18 mouse cellular contexts compared by ENCODE assay signal in genomic region chr19:43943076-43943475, GRCm38 (mm10). TPM values are rescaled to one million over a fixed set of nuclear protein-coding genes. Genes with fewer than 3 reads are reported as not detected.
A peak's percentile ranks its signal among the peaks of the same experiment; 100 is the strongest.
DNase-seq lines count a peak whose midpoint lies in the region; ATAC-seq and TF ChIP-seq lines count a peak whose summit lies in the region.
"Had no signal": no experiment of that assay in that cellular context is flagged by ENCODE, and none has a peak within 500 bp of the region (broad histone marks: within the 10 kb centered on the region; RNA-seq: fewer than 3 reads in every experiment).

No protein-coding gene starts in this region.

- no peak for ATAC-seq in kidney, embryonic 16.5 days (ENCODE audit: low FRiP score, low TSS enrichment)
- ATAC-seq: forebrain, embryonic 13.5 days; forebrain, postnatal 0 days had no signal

- H3K27ac ChIP-seq in kidney, adult 2 months (ENCODE audit: insufficient read depth, low read depth, low read length), result no peak overlapping the region
- no peak overlapping the region for H3K27ac ChIP-seq in kidney, embryonic 16.5 days (ENCODE audit: low read length)
- H3K27ac ChIP-seq: embryonic facial prominence, embryonic 10.5 days; forebrain, embryonic 13.5 days; heart, adult 2 months; hindbrain, embryonic 10.5 days; hindbrain, embryonic 14.5 days had no signal

- no peak for TF ChIP-seq POLR2A in kidney, adult 2 months (IDR thresholded peaks at IDR 0.05; ENCODE audit: low read depth, low read length)

- no peak; the same call in 1 of the 2 replicates for TF ChIP-seq CTCF in kidney, adult 2 months (conservative IDR thresholded peaks at IDR 0.05; ENCODE audit: insufficient read depth, insufficient read length, low read depth, low read length)
- no peak for TF ChIP-seq CTCF in E14TG2a.4 (conservative IDR thresholded peaks at IDR 0.05; ENCODE audit: low read length)

- WGBS in kidney, adult 2 months, result 50% methylated on average over 16 of the region's 16 CpGs
- 59% methylated on average over 16 of the region's 16 CpGs for WGBS in kidney, embryonic 16.5 days

- H3K4me1 ChIP-seq in kidney, adult 2 months (ENCODE audit: control insufficient read depth, insufficient read depth, low read length), result no peaks in the 10 kb centered on the region; the same call in 1 of the 2 replicates
- peaks cover 25% of the 10 kb centered on the region for H3K4me1 ChIP-seq in kidney, embryonic 16.5 days (ENCODE audit: insufficient read depth, low read length)
- peaks cover 35% of the 10 kb centered on the region for H3K4me1 ChIP-seq in E14TG2a.4 (replicated peaks; ENCODE audit: low read depth, low read length)

- H3K9ac ChIP-seq in kidney, embryonic 16.5 days (replicated peaks; ENCODE audit: low read length), result no peak overlapping the region
- H3K9ac ChIP-seq: forebrain, embryonic 13.5 days; forebrain, postnatal 0 days; heart, embryonic 12.5 days; hindbrain, embryonic 14.5 days had no signal

- no peaks in the 10 kb centered on the region for H3K36me3 ChIP-seq in kidney, adult 2 months (ENCODE audit: control insufficient read depth, insufficient read depth, low read length)
- H3K36me3 ChIP-seq in kidney, embryonic 16.5 days (ENCODE audit: insufficient read depth, low read length), result no peaks in the 10 kb centered on the region
- no peaks in the 10 kb centered on the region for H3K36me3 ChIP-seq in E14TG2a.4 (ENCODE audit: insufficient read depth, low read length)
- H3K36me3 ChIP-seq: embryonic facial prominence, embryonic 10.5 days; heart, embryonic 12.5 days; hindbrain, embryonic 10.5 days had no signal

- H3K27me3 ChIP-seq in kidney, adult 2 months (replicated peaks; ENCODE audit: control insufficient read depth, insufficient read depth, low read length), result no peaks in the 10 kb centered on the region
- H3K27me3 ChIP-seq in kidney, embryonic 16.5 days (ENCODE audit: insufficient read depth, low read length), result no peaks in the 10 kb centered on the region
- H3K27me3 ChIP-seq in E14TG2a.4 (ENCODE audit: insufficient read depth, low read length), result peaks cover 25% of the 10 kb centered on the region
- H3K27me3 ChIP-seq: forebrain, embryonic 13.5 days; heart, embryonic 12.5 days had no signal

- H3K9me3 ChIP-seq in kidney, embryonic 16.5 days (ENCODE audit: low read length), result no peaks in the 10 kb centered on the region
- H3K9me3 ChIP-seq in E14TG2a.4 (ENCODE audit: low read length), result no peaks in the 10 kb centered on the region
- H3K9me3 ChIP-seq: embryonic facial prominence, embryonic 10.5 days; forebrain, embryonic 13.5 days; heart, embryonic 12.5 days; hindbrain, embryonic 10.5 days had no signal

- no peak overlapping the region for H3K4me2 ChIP-seq in kidney, embryonic 16.5 days (replicated peaks; ENCODE audit: low read depth, low read length)
- H3K4me2 ChIP-seq: forebrain, embryonic 13.5 days; heart, embryonic 12.5 days; hindbrain, embryonic 14.5 days had no signal

- DNase-seq in kidney, adult 2 months, result peak; percentile 73
- peak; percentile 39 for DNase-seq in kidney, postnatal 14 days
- no peak for DNase-seq in embryo, embryonic 9.5 days (ENCODE audit: extremely low spot score)
- DNase-seq in cerebellum, adult 9-10 months, result no peak
- DNase-seq: adrenal gland, postnatal 10 days; cerebellum, adult 11 months; cerebellum, adult 8-10 months; cerebellum, postnatal 36 days; forebrain, postnatal 0 days; gastrocnemius, postnatal 14 days; heart, adult 2 months had no signal

- no peak overlapping the region for H3K4me3 ChIP-seq in kidney, adult 2 months (ENCODE audit: insufficient read depth, low read depth, low read length)
- no peak overlapping the region for H3K4me3 ChIP-seq in kidney, embryonic 16.5 days (ENCODE audit: low read length)
- H3K4me3 ChIP-seq in E14TG2a.4 (replicated peaks; ENCODE audit: low read length), result 0 out of 2 replicates have a peak overlapping the region, but pooled peaks have one; percentile 7
- H3K4me3 ChIP-seq: embryonic facial prominence, embryonic 10.5 days; forebrain, embryonic 13.5 days; heart, adult 2 months; heart, embryonic 12.5 days; hindbrain, embryonic 10.5 days had no signal

RNA-seq across cellular contexts. Expression of gene Dnmbp, which starts 3.1 kb away (rescaled TPM):
- polyA plus RNA-seq in kidney, adult 2 months (2012; rRNA removed), result 13.9 and 15.5 TPM in 2 replicates
- 25.4 and 28.6 TPM in 2 replicates for polyA plus RNA-seq in kidney, embryonic 16.5 days (2015; fragmentation: Nextera tagmentation; extraction: Ambion mirVana)

RNA-seq across cellular contexts. Expression of gene Cpn1, which starts 43.3 kb away (rescaled TPM):
- polyA plus RNA-seq in kidney, adult 2 months (2012; rRNA removed), result 100 and 103 TPM in 2 replicates
- 80.6 and 81.5 TPM in 2 replicates for polyA plus RNA-seq in kidney, embryonic 16.5 days (2015; fragmentation: Nextera tagmentation; extraction: Ambion mirVana)

Comparison
In these comparisons a context has a peak if more than half of its experiments do, and no peak if none do; other contexts are left out.
1. DNase-seq: peak in kidney, adult 2 months (single experiment) and kidney, postnatal 14 days (single experiment); none in embryo, embryonic 9.5 days (single experiment) and cerebellum, adult 9-10 months (single experiment).